Mouse (Mus musculus): ENCODE data around the gene Rfc2. TPM values are rescaled to one million over a fixed set of nuclear protein-coding genes. Genes with fewer than 3 reads are reported as not detected.

Rfc2 gene
- polyA plus RNA-seq, 1 experiment = 82.8 TPM

- Histone ChIP-seq H3K4me3 (ENCODE audit: extremely low read depth, insufficient read depth, insufficient read length) (peak overlapping the region; percentile 99), H3K27ac (ENCODE audit: insufficient read depth, low read length) (no peak overlapping the region), H3K27me3 (ENCODE audit: control insufficient read depth, insufficient read depth, low read length) (no peaks in the 10 kb centered on the region), H3K4me1 (ENCODE audit: control insufficient read depth, insufficient read depth, insufficient read length) (peaks cover 7% of the 10 kb centered on the region; the same call in 1 of the 2 replicates), H3K36me3 (ENCODE audit: control insufficient read depth, insufficient read depth, low read length) (peaks cover 10% of the 10 kb centered on the region)
- DNase-seq (ENCODE audit: low read depth in 1 of 2, low spot score in 2 of 2) = no peak
- TF ChIP-seq POLR2A (IDR thresholded peaks at IDR 0.05; ENCODE audit: low read depth, low read length) = no peak
- no peak for TF ChIP-seq CTCF (IDR thresholded peaks at IDR 0.05; ENCODE audit: extremely low read depth, insufficient read depth, insufficient read length, insufficient replicate concordance)
- WGBS = 6% methylated on average over 5 of the region's 5 CpGs
Observed at GRCm38 (mm10) chr5:134637820-134638367, 56.7 kb downstream of the Rfc2 start.

GRCm38 (mm10) chr5:134638461-134639268, 57.5 kb downstream of the Rfc2 start:
- Histone ChIP-seq H3K4me3 (ENCODE audit: extremely low read depth, insufficient read depth, insufficient read length) (peak overlapping the region; percentile 99), H3K4me1 (ENCODE audit: control insufficient read depth, insufficient read depth, insufficient read length) (peaks cover 7% of the 10 kb centered on the region; the same call in 1 of the 2 replicates), H3K36me3 (ENCODE audit: control insufficient read depth, insufficient read depth, low read length) (peaks cover 10% of the 10 kb centered on the region), H3K27ac (ENCODE audit: insufficient read depth, low read length) (peak overlapping the region; percentile 99), H3K27me3 (ENCODE audit: control insufficient read depth, insufficient read depth, low read length) (no peaks in the 10 kb centered on the region)
- no peak for DNase-seq (ENCODE audit: low read depth in 1 of 2, low spot score in 2 of 2)
- TF ChIP-seq POLR2A (IDR thresholded peaks at IDR 0.05; ENCODE audit: low read depth, low read length) = no peak
- TF ChIP-seq CTCF (IDR thresholded peaks at IDR 0.05; ENCODE audit: extremely low read depth, insufficient read depth, insufficient read length, insufficient replicate concordance) = no peak
- WGBS = under 1% methylated on average over 81 of the region's 85 CpGs

GRCm38 (mm10) chr5:134639269-134639682, 58.1 kb downstream of the Rfc2 start, which contains the start of gene Eif4h:
TSS of gene Eif4h (minus strand) at chr5:134639490.
- peak; percentile 86 for TF ChIP-seq POLR2A (IDR thresholded peaks at IDR 0.05; ENCODE audit: low read depth, low read length)
- no peak for TF ChIP-seq CTCF (IDR thresholded peaks at IDR 0.05; ENCODE audit: extremely low read depth, insufficient read depth, insufficient read length, insufficient replicate concordance)
- Histone ChIP-seq H3K27me3 (ENCODE audit: control insufficient read depth, insufficient read depth, low read length) (no peaks in the 10 kb centered on the region), H3K36me3 (ENCODE audit: control insufficient read depth, insufficient read depth, low read length) (peaks cover 8% of the 10 kb centered on the region; the same call in 1 of the 2 replicates), H3K27ac (ENCODE audit: insufficient read depth, low read length) (peak within 1 kb of the TSS; percentile 99), H3K4me3 (ENCODE audit: extremely low read depth, insufficient read depth, insufficient read length) (peak within 1 kb of the TSS; percentile 99), H3K4me1 (ENCODE audit: control insufficient read depth, insufficient read depth, insufficient read length) (peaks cover 7% of the 10 kb centered on the region; the same call in 1 of the 2 replicates)
- WGBS = under 1% methylated on average over 51 of the region's 52 CpGs
- peak; percentile 91 to 96 for DNase-seq (ENCODE audit: low read depth in 1 of 2, low spot score in 2 of 2)

- 94% methylated on average over 3 of the region's 3 CpGs for WGBS
- Histone ChIP-seq H3K27me3 (ENCODE audit: control insufficient read depth, insufficient read depth, low read length) (no peaks in the 10 kb centered on the region), H3K4me3 (ENCODE audit: extremely low read depth, insufficient read depth, insufficient read length) (no peak overlapping the region), H3K36me3 (ENCODE audit: control insufficient read depth, insufficient read depth, low read length) (peaks cover 5% of the 10 kb centered on the region; the same call in 1 of the 2 replicates), H3K27ac (ENCODE audit: insufficient read depth, low read length) (no peak overlapping the region), H3K4me1 (ENCODE audit: control insufficient read depth, insufficient read depth, insufficient read length) (peaks cover 7% of the 10 kb centered on the region; the same call in 1 of the 2 replicates)
- no peak for DNase-seq (ENCODE audit: low read depth in 1 of 2, low spot score in 2 of 2)
- TF ChIP-seq CTCF (IDR thresholded peaks at IDR 0.05; ENCODE audit: extremely low read depth, insufficient read depth, insufficient read length, insufficient replicate concordance) = no peak
Observed at GRCm38 (mm10) chr5:134640371-134640770, 59.2 kb downstream of the Rfc2 start.

GRCm38 (mm10) chr5:134644121-134644520, 63.0 kb downstream of the Rfc2 start:
- no peaks in the 10 kb centered on the region for H3K27me3 ChIP-seq (ENCODE audit: control insufficient read depth, insufficient read depth, low read length)
- H3K27ac ChIP-seq (ENCODE audit: insufficient read depth, low read length) = no peak overlapping the region
- 88% methylated on average over 1 of the region's 1 CpGs for WGBS
- no peak overlapping the region for H3K4me3 ChIP-seq (ENCODE audit: extremely low read depth, insufficient read depth, insufficient read length)
- peaks cover 3% of the 10 kb centered on the region; the same call in 1 of the 2 replicates for H3K4me1 ChIP-seq (ENCODE audit: control insufficient read depth, insufficient read depth, insufficient read length)
- DNase-seq (ENCODE audit: low read depth in 1 of 2, low spot score in 2 of 2) = no peak
- TF ChIP-seq CTCF (IDR thresholded peaks at IDR 0.05; ENCODE audit: extremely low read depth, insufficient read depth, insufficient read length, insufficient replicate concordance) (no peak), POLR2A (IDR thresholded peaks at IDR 0.05; ENCODE audit: low read depth, low read length) (no peak)
- no peaks in the 10 kb centered on the region for H3K36me3 ChIP-seq (ENCODE audit: control insufficient read depth, insufficient read depth, low read length)

GRCm38 (mm10) chr5:134644643-134645118, 63.5 kb downstream of the Rfc2 start:
- peaks cover 2% of the 10 kb centered on the region; the same call in 1 of the 2 replicates for H3K4me1 ChIP-seq (ENCODE audit: control insufficient read depth, insufficient read depth, insufficient read length)
- WGBS = 74% methylated on average over 8 of the region's 8 CpGs
- TF ChIP-seq CTCF (IDR thresholded peaks at IDR 0.05; ENCODE audit: extremely low read depth, insufficient read depth, insufficient read length, insufficient replicate concordance) (no peak), POLR2A (IDR thresholded peaks at IDR 0.05; ENCODE audit: low read depth, low read length) (no peak)
- DNase-seq (ENCODE audit: low read depth in 1 of 2, low spot score in 2 of 2) = no peak
- H3K36me3 ChIP-seq (ENCODE audit: control insufficient read depth, insufficient read depth, low read length) = no peaks in the 10 kb centered on the region
- no peak overlapping the region for H3K4me3 ChIP-seq (ENCODE audit: extremely low read depth, insufficient read depth, insufficient read length)
- H3K27ac ChIP-seq (ENCODE audit: insufficient read depth, low read length) = no peak overlapping the region
- H3K27me3 ChIP-seq (ENCODE audit: control insufficient read depth, insufficient read depth, low read length) = no peaks in the 10 kb centered on the region

Measured in spleen, adult 2 months (tissue).